Mouse (Mus musculus): Measurements from ENCODE around the gene Arhgap1. TPM values are rescaled to one million over a fixed set of nuclear protein-coding genes. Genes with fewer than 3 reads are reported as not detected.
A peak's percentile ranks its signal among the peaks of the same experiment; 100 is the strongest.

The Arhgap1 gene
- total and polyA plus RNA-seq, 2 experiments from 2014 or later = 76.5 to 85.7 TPM

GRCm38 (mm10) chr2:91676961-91677360, 27.3 kb downstream of the Arhgap1 start:
- DNase-seq (ENCODE audit: low spot score) (no peak), ATAC-seq (ENCODE audit: insufficient read depth, low read depth) (no peak)
- H3K4me2 ChIP-seq (ENCODE audit: low read depth, low read length) = no peak overlapping the region
- H3K4me3 ChIP-seq (ENCODE audit: low read depth, low read length) = no peak overlapping the region
- H3K36me3 ChIP-seq (replicated peaks; ENCODE audit: control insufficient read depth, insufficient read depth, low read length) = peaks cover 87% of the 10 kb centered on the region
- no peaks in the 10 kb centered on the region for H3K27me3 ChIP-seq (ENCODE audit: control insufficient read depth, insufficient read depth, low read length)
- no peak overlapping the region for H3K9ac ChIP-seq (replicated peaks; ENCODE audit: low read depth, low read length)
- no peaks in the 10 kb centered on the region for H3K9me3 ChIP-seq (replicated peaks; ENCODE audit: control insufficient read depth, low read length)
- H3K4me1 ChIP-seq (ENCODE audit: control insufficient read depth, insufficient read depth) = no peaks in the 10 kb centered on the region
- no peak for TF ChIP-seq EP300 (IDR thresholded peaks at IDR 0.05; ENCODE audit: low read depth)
- no peak for TF ChIP-seq CTCF (IDR thresholded peaks at IDR 0.05; ENCODE audit: low read depth)
- H3K27ac ChIP-seq (ENCODE audit: low read depth) = no peak overlapping the region

- 37% methylated on average over 4 of the region's 4 CpGs for WGBS
- DNase-seq (ENCODE audit: low spot score) (peak; percentile 36), ATAC-seq (ENCODE audit: insufficient read depth, low read depth) (peak; percentile 62; the same call in 1 of the 2 replicates)
- TF ChIP-seq CTCF (IDR thresholded peaks at IDR 0.05; ENCODE audit: low read depth) (peak; percentile 59), EP300 (IDR thresholded peaks at IDR 0.05; ENCODE audit: low read depth) (no peak)
- Histone ChIP-seq H3K4me3 (ENCODE audit: low read depth, low read length) (no peak overlapping the region), H3K9me3 (replicated peaks; ENCODE audit: control insufficient read depth, low read length) (no peaks in the 10 kb centered on the region), H3K4me1 (ENCODE audit: control insufficient read depth, insufficient read depth) (no peaks in the 10 kb centered on the region), H3K36me3 (replicated peaks; ENCODE audit: control insufficient read depth, insufficient read depth, low read length) (peaks cover 84% of the 10 kb centered on the region), H3K9ac (replicated peaks; ENCODE audit: low read depth, low read length) (no peak overlapping the region), H3K4me2 (ENCODE audit: low read depth, low read length) (no peak overlapping the region), H3K27me3 (ENCODE audit: control insufficient read depth, insufficient read depth, low read length) (no peaks in the 10 kb centered on the region), H3K27ac (ENCODE audit: low read depth) (no peak overlapping the region)
Observed at GRCm38 (mm10) chr2:91682850-91683249, 33.2 kb downstream of the Arhgap1 start.

GRCm38 (mm10) chr2:91683919-91684318, 34.3 kb downstream of the Arhgap1 start:
- Histone ChIP-seq H3K9ac (replicated peaks; ENCODE audit: low read depth, low read length) (no peak overlapping the region), H3K4me1 (ENCODE audit: control insufficient read depth, insufficient read depth) (no peaks in the 10 kb centered on the region), H3K9me3 (replicated peaks; ENCODE audit: control insufficient read depth, low read length) (no peaks in the 10 kb centered on the region), H3K27ac (ENCODE audit: low read depth) (no peak overlapping the region), H3K4me2 (ENCODE audit: low read depth, low read length) (no peak overlapping the region), H3K36me3 (replicated peaks; ENCODE audit: control insufficient read depth, insufficient read depth, low read length) (peaks cover 82% of the 10 kb centered on the region), H3K27me3 (ENCODE audit: control insufficient read depth, insufficient read depth, low read length) (no peaks in the 10 kb centered on the region), H3K4me3 (ENCODE audit: low read depth, low read length) (no peak overlapping the region)
- no peak for ATAC-seq (ENCODE audit: insufficient read depth, low read depth)
- no peak for DNase-seq (ENCODE audit: low spot score)
- TF ChIP-seq EP300 (IDR thresholded peaks at IDR 0.05; ENCODE audit: low read depth) (no peak), CTCF (IDR thresholded peaks at IDR 0.05; ENCODE audit: low read depth) (no peak)
- 79% methylated on average over 8 of the region's 8 CpGs for WGBS

GRCm38 (mm10) chr2:91689452-91689851, 39.8 kb downstream of the Arhgap1 start:
- peak; percentile 82 for DNase-seq (ENCODE audit: low spot score)
- peaks cover 54% of the 10 kb centered on the region for H3K36me3 ChIP-seq (replicated peaks; ENCODE audit: control insufficient read depth, insufficient read depth, low read length)
- TF ChIP-seq CTCF (IDR thresholded peaks at IDR 0.05; ENCODE audit: low read depth) (no peak), EP300 (IDR thresholded peaks at IDR 0.05; ENCODE audit: low read depth) (no peak)
- H3K27ac ChIP-seq (ENCODE audit: low read depth) = peak overlapping the region; percentile 68
- 52% methylated on average over 7 of the region's 7 CpGs for WGBS
- H3K9me3 ChIP-seq (replicated peaks; ENCODE audit: control insufficient read depth, low read length) = no peaks in the 10 kb centered on the region
- H3K27me3 ChIP-seq (ENCODE audit: control insufficient read depth, insufficient read depth, low read length) = no peaks in the 10 kb centered on the region
- no peak overlapping the region for H3K4me3 ChIP-seq (ENCODE audit: low read depth, low read length)
- peak; percentile 96 for ATAC-seq (ENCODE audit: insufficient read depth, low read depth)
- no peak overlapping the region for H3K9ac ChIP-seq (replicated peaks; ENCODE audit: low read depth, low read length)
- H3K4me1 ChIP-seq (ENCODE audit: control insufficient read depth, insufficient read depth) = no peaks in the 10 kb centered on the region
- no peak overlapping the region for H3K4me2 ChIP-seq (ENCODE audit: low read depth, low read length)

GRCm38 (mm10) chr2:91695436-91696224, 46.0 kb downstream of the Arhgap1 start:
- no peaks in the 10 kb centered on the region for H3K27me3 ChIP-seq (ENCODE audit: control insufficient read depth, insufficient read depth, low read length)
- peaks cover 12% of the 10 kb centered on the region for H3K36me3 ChIP-seq (replicated peaks; ENCODE audit: control insufficient read depth, insufficient read depth, low read length)
- H3K4me2 ChIP-seq (ENCODE audit: low read depth, low read length) = no peak overlapping the region
- H3K4me3 ChIP-seq (ENCODE audit: low read depth, low read length) = no peak overlapping the region
- TF ChIP-seq CTCF (IDR thresholded peaks at IDR 0.05; ENCODE audit: low read depth) = no peak
- TF ChIP-seq EP300 (IDR thresholded peaks at IDR 0.05; ENCODE audit: low read depth) = no peak
- peak overlapping the region; percentile 57 for H3K27ac ChIP-seq (ENCODE audit: low read depth)
- no peak overlapping the region for H3K9ac ChIP-seq (replicated peaks; ENCODE audit: low read depth, low read length)
- WGBS = 51% methylated on average over 10 of the region's 10 CpGs
- peak; percentile 73 for ATAC-seq (ENCODE audit: insufficient read depth, low read depth)
- peaks cover 15% of the 10 kb centered on the region; the same call in 1 of the 2 replicates for H3K4me1 ChIP-seq (ENCODE audit: control insufficient read depth, insufficient read depth)
- peak; percentile 47 for DNase-seq (ENCODE audit: low spot score)
- no peaks in the 10 kb centered on the region for H3K9me3 ChIP-seq (replicated peaks; ENCODE audit: control insufficient read depth, low read length)

Measured in heart, postnatal 0 days (tissue).